Mouse (Mus musculus) cerebellum, adult 2 months (tissue): ENCODE results near the gene Edem1. TPM values are rescaled to one million over a fixed set of nuclear protein-coding genes. Genes with fewer than 3 reads are reported as not detected.
A peak's percentile ranks its signal among the peaks of the same experiment; 100 is the strongest.

Source experiments
- DNase-seq, 2 experiments: peaks; one replicate each; pipeline ENCODE4 v3.0.0; 2021
- H3K27ac ChIP-seq: fragments of 200-500 bp; 2 replicates; pipeline ENCODE4 v1.5.1; 2012; ENCODE audit warnings: low read length, control low read depth, inconsistent platforms; ENCODE audit not compliant: insufficient read depth
- H3K27me3 ChIP-seq: fragments of 200-500 bp; 2 replicates; pipeline ENCODE4 v1.6.1; 2012; ENCODE audit warnings: inconsistent platforms, mild to moderate bottlenecking, low read length, moderate library complexity; ENCODE audit not compliant: control insufficient read depth, insufficient read depth
- H3K4me1 ChIP-seq: fragments of 200-500 bp; 2 replicates; pipeline ENCODE4 v1.6.1; 2011; ENCODE audit warnings: low read length; ENCODE audit not compliant: control insufficient read depth, insufficient read depth
- H3K4me3 ChIP-seq: fragments of 200-500 bp; replicated peaks from 2 replicates; pipeline ENCODE3; 2011; ENCODE audit warnings: mild to moderate bottlenecking, low read depth, low read length, control low read depth; ENCODE audit not compliant: insufficient read depth
- CTCF ChIP-seq: fragments of 200-500 bp; IDR thresholded peaks from 2 replicates; pipeline ENCODE4 v1.5.1; 2011; ENCODE audit warnings: low read depth, mild to moderate bottlenecking, control low read depth, low read length, moderate library complexity, borderline replicate concordance; ENCODE audit not compliant: insufficient read depth
- POLR2A ChIP-seq: fragments of 200-500 bp; IDR thresholded peaks from 2 replicates; pipeline ENCODE4 v1.6.1; 2011; ENCODE audit warnings: low read length, control low read depth, borderline replicate concordance; ENCODE audit not compliant: insufficient read depth
- WGBS: fragments of 180-500 bp; shearing (Covaris S2); methylation state at CpG from one replicate; pipeline ENCODE4 v1.1.7; 2018; 5-methylcytosine and 5-hydroxymethylcytosine counted together
- polyA plus RNA-seq: library from polyadenylated mRNA; depleted of rRNA; stranded (reverse); fragments of >200 nt; gene quantifications from 2 replicates; pipeline ENCODE4 v1.2.3, GENCODE M21; 2012

Edem1 gene
- polyA plus RNA-seq, 1 experiment, result 10.5 TPM

DNA sequence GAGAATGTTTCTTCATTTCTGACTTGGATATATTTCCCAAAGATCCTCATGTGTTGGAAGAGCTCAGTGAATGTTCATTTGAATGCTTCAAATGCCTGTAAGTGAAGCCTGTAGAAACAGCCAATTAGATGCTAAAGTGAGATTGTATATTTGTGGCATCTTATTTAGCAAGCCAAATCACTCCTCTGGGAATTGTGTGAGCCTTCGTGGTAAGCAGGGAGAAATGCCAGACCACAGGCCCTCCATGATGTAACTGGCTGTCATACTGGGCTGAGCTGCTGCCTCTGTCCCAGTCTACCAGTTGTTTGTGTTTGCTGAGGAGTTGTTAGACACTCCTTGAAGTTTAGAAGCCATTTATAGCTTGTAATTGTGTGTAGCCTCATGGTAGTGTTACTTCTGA is 15.2 kb downstream of the Edem1 start:
- TF ChIP-seq CTCF (no peak), POLR2A (no peak)
- no peak for DNase-seq
- Histone ChIP-seq H3K4me1 (no peaks in the 10 kb centered on the region), H3K27me3 (no peaks in the 10 kb centered on the region), H3K4me3 (no peak overlapping the region), H3K27ac (no peak overlapping the region)
- WGBS, result 8% methylated on average over 1 of the region's 1 CpGs

DNA sequence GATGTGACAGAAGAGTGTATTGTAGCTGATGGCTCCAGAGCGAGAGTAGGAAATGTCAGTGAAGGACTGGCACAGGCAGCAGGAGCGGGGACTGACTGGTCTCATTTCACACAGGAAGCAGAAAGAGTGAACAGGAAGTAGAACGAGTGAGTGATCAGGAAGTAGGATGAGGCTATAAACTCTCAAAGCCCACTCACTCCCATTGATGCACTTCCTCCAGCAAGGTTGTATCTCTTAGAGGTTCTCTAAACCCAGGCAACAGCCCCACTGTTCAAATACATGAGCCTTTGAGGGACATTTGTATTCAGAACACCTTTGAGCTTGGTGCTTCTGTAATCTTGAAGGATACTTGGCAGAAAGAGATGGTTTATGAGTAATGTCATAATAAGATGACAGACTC is 15.7 kb downstream of the Edem1 start:
- DNase-seq, result no peak
- no peak for TF ChIP-seq CTCF
- TF ChIP-seq POLR2A, result no peak
- no peak overlapping the region for H3K27ac ChIP-seq

GRCm38 (mm10) chr6:108844771-108845170 is 16.3 kb downstream of the Edem1 start:
- TF ChIP-seq POLR2A (no peak), CTCF (no peak)
- Histone ChIP-seq H3K4me1 (no peaks in the 10 kb centered on the region), H3K27ac (no peak overlapping the region), H3K27me3 (no peaks in the 10 kb centered on the region), H3K4me3 (no peak overlapping the region)
- no peak for DNase-seq
- 85% methylated on average over 7 of the region's 7 CpGs for WGBS

More for the DNA sequence above, 15.7 kb downstream of the Edem1 start:
- H3K27me3 ChIP-seq, result no peaks in the 10 kb centered on the region
- no peaks in the 10 kb centered on the region for H3K4me1 ChIP-seq
- H3K4me3 ChIP-seq, result no peak overlapping the region
- 89% methylated on average over 3 of the region's 3 CpGs for WGBS

DNA sequence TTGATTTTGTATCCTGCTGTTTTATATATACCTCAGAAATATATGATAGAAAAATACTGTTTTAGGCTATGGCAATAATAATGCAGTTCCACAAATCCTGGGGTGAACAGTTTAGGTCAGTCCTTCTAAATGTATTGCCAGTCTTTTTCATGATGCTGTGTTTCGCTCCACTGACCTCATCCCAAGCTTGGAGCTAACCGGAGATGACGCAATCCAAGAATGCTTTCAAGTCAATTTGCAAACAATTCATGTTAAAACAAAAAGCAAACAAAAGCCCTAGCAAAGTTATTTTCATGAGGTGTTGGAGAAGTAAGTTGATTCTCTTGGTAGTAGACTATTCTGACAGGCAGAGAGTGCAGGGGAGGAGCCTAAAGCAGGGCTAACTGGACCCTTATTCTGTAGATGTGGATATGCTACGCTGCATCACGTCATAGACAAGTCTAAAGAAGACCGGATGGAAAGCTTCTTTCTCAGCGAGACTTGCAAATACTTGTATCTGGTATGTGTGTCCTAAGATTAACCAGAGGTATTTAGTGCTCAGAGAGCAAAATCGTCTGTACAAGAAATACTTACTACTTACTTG is 23.7 kb downstream of the Edem1 start:
- WGBS, result 91% methylated on average over 8 of the region's 8 CpGs
- DNase-seq, result no peak
- Histone ChIP-seq H3K4me3 (no peak overlapping the region), H3K27me3 (no peaks in the 10 kb centered on the region), H3K27ac (no peak overlapping the region), H3K4me1 (no peaks in the 10 kb centered on the region)
- no peak for TF ChIP-seq POLR2A

GRCm38 (mm10) chr6:108852986-108853385 is 24.5 kb downstream of the Edem1 start:
- Histone ChIP-seq H3K27me3 (no peaks in the 10 kb centered on the region), H3K4me3 (no peak overlapping the region), H3K27ac (no peak overlapping the region), H3K4me1 (no peaks in the 10 kb centered on the region)
- no peak for TF ChIP-seq POLR2A
- no peak for TF ChIP-seq CTCF
- whole genome bisulfite sequencing, result 37% methylated on average over 5 of the region's 5 CpGs
- peak; percentile 17 to 28 for DNase-seq

DNA sequence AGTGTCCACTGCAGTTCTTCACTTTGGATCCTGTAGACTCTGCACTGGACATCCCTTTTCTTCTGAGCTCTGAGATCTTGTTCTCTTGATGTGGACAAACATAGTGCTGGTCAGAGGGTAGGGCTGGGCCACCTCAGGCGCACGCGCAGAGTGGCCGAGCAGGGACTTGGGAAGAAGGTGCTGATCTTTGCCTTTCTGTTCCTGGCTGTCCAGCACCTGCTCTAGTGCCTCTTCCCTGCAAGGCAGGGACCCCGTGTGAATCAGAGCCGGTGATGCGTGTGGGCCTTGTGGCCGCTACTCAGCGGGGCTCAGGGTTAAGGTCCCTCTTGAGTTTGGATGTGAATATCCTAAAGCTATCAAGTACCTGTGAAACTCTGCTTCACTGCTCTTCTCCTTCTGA is 30.1 kb downstream of the Edem1 start:
- 88% methylated on average over 9 of the region's 9 CpGs for WGBS
- TF ChIP-seq POLR2A (no peak), CTCF (no peak)
- DNase-seq, result no peak
- no peaks in the 10 kb centered on the region for H3K4me1 ChIP-seq
- H3K27me3 ChIP-seq, result no peaks in the 10 kb centered on the region
- H3K27ac ChIP-seq, result no peak overlapping the region
- no peak overlapping the region for H3K4me3 ChIP-seq

GRCm38 (mm10) chr6:108861226-108861625 is 32.8 kb downstream of the Edem1 start:
- TF ChIP-seq CTCF (no peak), POLR2A (no peak)

GRCm38 (mm10) chr6:108862548-108862947 is 34.1 kb downstream of the Edem1 start:
- Histone ChIP-seq H3K4me3 (no peak overlapping the region), H3K27ac (no peak overlapping the region), H3K27me3 (no peaks in the 10 kb centered on the region), H3K4me1 (no peaks in the 10 kb centered on the region)
- DNase-seq, result peak in 1 of 2 experiments; percentile 9
- WGBS, result 51% methylated on average over 2 of the region's 2 CpGs
- TF ChIP-seq CTCF (no peak), POLR2A (no peak)

More at GRCm38 (mm10) chr6:108861226-108861625, 32.8 kb downstream of the Edem1 start:
- Histone ChIP-seq H3K27me3 (no peaks in the 10 kb centered on the region), H3K4me1 (no peaks in the 10 kb centered on the region), H3K4me3 (no peak overlapping the region), H3K27ac (no peak overlapping the region)
- 100% methylated on average over 1 of the region's 1 CpGs for WGBS
- no peak for DNase-seq
